In the genomic region with DNA sequence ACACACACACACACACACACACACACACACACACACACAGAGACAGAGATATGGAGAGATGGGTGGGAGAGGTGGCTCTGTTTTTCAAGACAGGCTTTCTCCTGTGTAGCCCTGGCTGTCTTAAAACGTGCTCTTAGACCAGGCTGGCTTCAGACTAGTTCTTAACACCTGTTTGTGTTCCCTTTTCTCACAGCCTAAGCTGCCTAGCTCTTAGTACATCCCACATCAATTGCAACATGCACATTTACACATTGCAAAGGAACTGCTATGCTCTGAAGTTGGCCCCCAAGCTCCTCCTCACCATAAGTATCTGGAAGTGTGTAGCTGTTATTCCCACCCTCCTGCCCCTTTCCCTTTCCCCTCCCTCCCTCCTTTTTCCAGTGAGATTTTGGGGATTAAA, we compare ENCODE assay signal across 29 mouse cellular contexts. TPM values are rescaled to one million over a fixed set of nuclear protein-coding genes. Genes with fewer than 3 reads are reported as not detected.
A peak's percentile ranks its signal among the peaks of the same experiment; 100 is the strongest.
DNase-seq lines count a peak whose midpoint lies in the region; ATAC-seq and TF ChIP-seq lines count a peak whose summit lies in the region.
"Had no signal": no experiment of that assay in that cellular context is flagged by ENCODE, and none has a peak within 500 bp of the region (broad histone marks: within the 10 kb centered on the region; RNA-seq: fewer than 3 reads in every experiment).

No protein-coding gene starts in this region.

- no peak for TF ChIP-seq EP300 in liver, postnatal 0 days (IDR thresholded peaks at IDR 0.05; ENCODE audit: low read depth)

- no peak for TF ChIP-seq CTCF in liver, postnatal 0 days (IDR thresholded peaks at IDR 0.05; ENCODE audit: low read depth)

- H3K4me3 ChIP-seq in limb, embryonic 13.5 days = no peak overlapping the region
- no peak overlapping the region for H3K4me3 ChIP-seq in limb, embryonic 10.5 days
- H3K4me3 ChIP-seq in liver, postnatal 0 days (ENCODE audit: low read depth, low read length) = no peak overlapping the region
- H3K4me3 ChIP-seq: embryonic facial prominence, embryonic 12.5 days; heart, adult 2 months; heart, embryonic 15.5 days; intestine, embryonic 15.5 days; stomach, embryonic 15.5 days had no signal

- H3K4me1 ChIP-seq in limb, embryonic 13.5 days = 0 out of 2 replicates have a peak, but pooled peaks cover 6% of the 10 kb centered on the region
- H3K4me1 ChIP-seq in limb, embryonic 10.5 days = peaks cover 13% of the 10 kb centered on the region
- peaks cover 26% of the 10 kb centered on the region for H3K4me1 ChIP-seq in liver, postnatal 0 days (ENCODE audit: insufficient read depth)
- H3K4me1 ChIP-seq: intestine, embryonic 15.5 days; stomach, embryonic 15.5 days had no signal

- no peak for ATAC-seq in limb, embryonic 13.5 days (ENCODE audit: low FRiP score, low read depth)
- ATAC-seq in granulocyte monocyte progenitor cell, adult 5-6 weeks (replicated peaks; ENCODE audit: poor library complexity, severe bottlenecking) = peak; percentile 41
- ATAC-seq in liver, postnatal 0 days = no peak
- ATAC-seq: forebrain, postnatal 0 days; hindbrain, embryonic 16.5 days; intestine, embryonic 15.5 days; Patski had no signal

- 44% methylated on average over 1 of the region's 1 CpGs for WGBS in limb, embryonic 13.5 days
- 62% methylated on average over 1 of the region's 1 CpGs for WGBS in limb, embryonic 10.5 days
- 26% methylated on average over 1 of the region's 1 CpGs for WGBS in liver, postnatal 0 days (ENCODE audit: insufficient replicate concordance)

- H3K4me2 ChIP-seq in limb, embryonic 13.5 days (replicated peaks) = no peak overlapping the region
- H3K4me2 ChIP-seq in liver, postnatal 0 days (ENCODE audit: low read depth, low read length) = no peak overlapping the region
- H3K4me2 ChIP-seq: embryonic facial prominence, embryonic 12.5 days; heart, embryonic 15.5 days; intestine, embryonic 15.5 days; lung, embryonic 14.5 days; stomach, embryonic 15.5 days had no signal

- no peak for DNase-seq in limb, embryonic 10.5 days (ENCODE audit: low spot score)
- no peak for DNase-seq in liver, postnatal 0 days
- DNase-seq in thymus, postnatal 25 days = peak; percentile 40
- no peak for DNase-seq in left cerebral cortex, adult 8-10 months (ENCODE audit: low spot score in 2 of 2)
- DNase-seq in urinary bladder, adult 2 months (ENCODE audit: low spot score) = no peak
- DNase-seq: B cell, adult 2 months; cerebellum, postnatal 10 days; forebrain, postnatal 0 days; gastrocnemius, postnatal 25 days; heart, adult 2 months; heart, postnatal 4 days; kidney, adult 9 months; kidney, postnatal 14 days; lung, embryonic 14.5 days; lung, postnatal 36 days had no signal

- no peaks in the 10 kb centered on the region for H3K27me3 ChIP-seq in limb, embryonic 13.5 days
- H3K27me3 ChIP-seq in limb, embryonic 10.5 days (ENCODE audit: low read depth, poor library complexity, severe bottlenecking) = no peaks in the 10 kb centered on the region
- no peaks in the 10 kb centered on the region for H3K27me3 ChIP-seq in liver, postnatal 0 days (ENCODE audit: insufficient read depth, low read length)
- H3K27me3 ChIP-seq: CH12.LX; embryonic facial prominence, embryonic 12.5 days; heart, embryonic 15.5 days; intestine, embryonic 15.5 days; Patski; stomach, embryonic 15.5 days had no signal

- H3K9me3 ChIP-seq in limb, embryonic 13.5 days = no peaks in the 10 kb centered on the region
- no peaks in the 10 kb centered on the region for H3K9me3 ChIP-seq in limb, embryonic 10.5 days (replicated peaks)
- no peaks in the 10 kb centered on the region for H3K9me3 ChIP-seq in liver, postnatal 0 days (ENCODE audit: low read length)
- H3K9me3 ChIP-seq: embryonic facial prominence, embryonic 12.5 days; G1E; heart, embryonic 15.5 days; intestine, embryonic 15.5 days; stomach, embryonic 15.5 days had no signal

- no peak overlapping the region for H3K9ac ChIP-seq in limb, embryonic 13.5 days
- H3K9ac ChIP-seq in liver, postnatal 0 days (replicated peaks) = 0 out of 2 replicates have a peak overlapping the region, but pooled peaks have one; percentile 44
- H3K9ac ChIP-seq: embryonic facial prominence, embryonic 12.5 days; forebrain, postnatal 0 days; heart, embryonic 15.5 days; intestine, embryonic 15.5 days; lung, embryonic 14.5 days; stomach, embryonic 15.5 days had no signal

- H3K36me3 ChIP-seq in limb, embryonic 13.5 days = no peaks in the 10 kb centered on the region
- no peaks in the 10 kb centered on the region for H3K36me3 ChIP-seq in limb, embryonic 10.5 days
- no peaks in the 10 kb centered on the region for H3K36me3 ChIP-seq in liver, postnatal 0 days (replicated peaks; ENCODE audit: insufficient read depth, low read length)
- H3K36me3 ChIP-seq: embryonic facial prominence, embryonic 12.5 days; heart, embryonic 15.5 days; intestine, embryonic 15.5 days; stomach, embryonic 15.5 days had no signal

- H3K27ac ChIP-seq in limb, embryonic 13.5 days = 0 out of 2 replicates have a peak overlapping the region, but pooled peaks have one; percentile 10
- no peak overlapping the region for H3K27ac ChIP-seq in limb, embryonic 10.5 days
- peak overlapping the region; percentile 39; the same call in 1 of the 2 replicates for H3K27ac ChIP-seq in liver, postnatal 0 days (ENCODE audit: low read depth)
- H3K27ac ChIP-seq: embryonic facial prominence, embryonic 12.5 days; heart, adult 2 months; heart, embryonic 15.5 days; intestine, embryonic 15.5 days; stomach, embryonic 15.5 days had no signal

RNA-seq across cellular contexts. Expression of gene Anp32b, which starts 3.2 kb away (rescaled TPM):
- polyA plus RNA-seq in limb, embryonic 13.5 days (2015; fragmentation: Nextera tagmentation; extraction: Ambion mirVana) = 284 and 307 TPM in 2 replicates
- polyA plus RNA-seq in limb, embryonic 10.5 days (2016; fragmentation: Nextera tagmentation; extraction: Ambion mirVana) = 405 and 451 TPM in 2 replicates
- total RNA-seq in granulocyte monocyte progenitor cell, adult 5-6 weeks (2014; fragmentation: Nextera tagmentation) = 672 and 724 TPM in 2 replicates
- 142 and 159 TPM in 2 replicates for total RNA-seq in granulocyte monocyte progenitor cell, adult 5-6 weeks (2017)
- 184 and 188 TPM in 2 replicates for polyA plus RNA-seq in liver, postnatal 0 days (2015; fragmentation: Nextera tagmentation; extraction: Ambion mirVana)
- total RNA-seq in left cerebral cortex, adult 8-10 months (2022) = 10 to 100 TPM; 51.0 to 60.2 (median 55.9) TPM
- polyA plus RNA-seq in urinary bladder, adult 2 months (2012; rRNA removed) = 26.7 and 71.9 TPM in 2 replicates

RNA-seq across cellular contexts. Expression of gene Hemgn, which starts 34.2 kb away (rescaled TPM):
- 0.52 and 3.3 TPM in 2 replicates for polyA plus RNA-seq in limb, embryonic 13.5 days (2015; fragmentation: Nextera tagmentation; extraction: Ambion mirVana)
- 12.8 and 13.4 TPM in 2 replicates for polyA plus RNA-seq in limb, embryonic 10.5 days (2016; fragmentation: Nextera tagmentation; extraction: Ambion mirVana)
- 0.45 and 1.2 TPM in 2 replicates for total RNA-seq in granulocyte monocyte progenitor cell, adult 5-6 weeks (2014; fragmentation: Nextera tagmentation)
- total RNA-seq in granulocyte monocyte progenitor cell, adult 5-6 weeks (2017) = 2.2 and 3.0 TPM in 2 replicates
- polyA plus RNA-seq in liver, postnatal 0 days (2015; fragmentation: Nextera tagmentation; extraction: Ambion mirVana) = 117 and 135 TPM in 2 replicates
- total RNA-seq in left cerebral cortex, adult 8-10 months (2022) = not detected
- polyA plus RNA-seq in urinary bladder, adult 2 months (2012; rRNA removed) = 0.06 and 0.07 TPM in 2 replicates
- total RNA-seq: adrenal gland, adult 18-20 months; CH12.LX; forebrain, postnatal 0 days; gastrocnemius, postnatal 25 days; layer of hippocampus, adult 18-20 months; layer of hippocampus, postnatal 14 days; midbrain, postnatal 0 days had no signal
- polyA plus RNA-seq: forebrain, postnatal 0 days; midbrain, postnatal 0 days; Patski had no signal

RNA-seq across cellular contexts. Expression of gene Nans, which starts 41.6 kb away (rescaled TPM):
- 102 and 105 TPM in 2 replicates for polyA plus RNA-seq in limb, embryonic 13.5 days (2015; fragmentation: Nextera tagmentation; extraction: Ambion mirVana)
- polyA plus RNA-seq in limb, embryonic 10.5 days (2016; fragmentation: Nextera tagmentation; extraction: Ambion mirVana) = 87.2 and 96.1 TPM in 2 replicates
- total RNA-seq in granulocyte monocyte progenitor cell, adult 5-6 weeks (2014; fragmentation: Nextera tagmentation) = 77.2 and 94.3 TPM in 2 replicates
- total RNA-seq in granulocyte monocyte progenitor cell, adult 5-6 weeks (2017) = 86.2 and 97.0 TPM in 2 replicates
- 23.8 and 25.0 TPM in 2 replicates for polyA plus RNA-seq in liver, postnatal 0 days (2015; fragmentation: Nextera tagmentation; extraction: Ambion mirVana)
- total RNA-seq in left cerebral cortex, adult 8-10 months (2022) = 10 to 100 TPM; 13.1 to 19.7 (median 17.0) TPM
- polyA plus RNA-seq in urinary bladder, adult 2 months (2012; rRNA removed) = 34.6 and 35.1 TPM in 2 replicates

RNA-seq across cellular contexts. Expression of gene Trmo, which starts 58.2 kb away (rescaled TPM):
- polyA plus RNA-seq in limb, embryonic 13.5 days (2015; fragmentation: Nextera tagmentation; extraction: Ambion mirVana) = 9.2 and 9.5 TPM in 2 replicates
- polyA plus RNA-seq in limb, embryonic 10.5 days (2016; fragmentation: Nextera tagmentation; extraction: Ambion mirVana) = 11.5 and 11.9 TPM in 2 replicates
- 11.1 and 13.3 TPM in 2 replicates for total RNA-seq in granulocyte monocyte progenitor cell, adult 5-6 weeks (2014; fragmentation: Nextera tagmentation)
- 11.8 and 12.7 TPM in 2 replicates for total RNA-seq in granulocyte monocyte progenitor cell, adult 5-6 weeks (2017)
- 4.2 and 6.1 TPM in 2 replicates for polyA plus RNA-seq in liver, postnatal 0 days (2015; fragmentation: Nextera tagmentation; extraction: Ambion mirVana)
- 1 to 10 TPM; 3.8 to 4.6 (median 4.1) TPM for total RNA-seq in left cerebral cortex, adult 8-10 months (2022)
- 4.7 and 6.3 TPM in 2 replicates for polyA plus RNA-seq in urinary bladder, adult 2 months (2012; rRNA removed)
